Mouse (Mus musculus): Measurements from ENCODE around the gene Lgals2. TPM values are rescaled to one million over a fixed set of nuclear protein-coding genes. Genes with fewer than 3 reads are reported as not detected.
"Not testable (repeated sequence)": the region's sequence is repeated elsewhere in the genome, so short reads cannot be mapped to it uniquely, and the experiment has no call there.

Gene Lgals2
- total and polyA plus RNA-seq, 3 experiments: 0.52 to 1.8 (median 0.74) TPM

DNA sequence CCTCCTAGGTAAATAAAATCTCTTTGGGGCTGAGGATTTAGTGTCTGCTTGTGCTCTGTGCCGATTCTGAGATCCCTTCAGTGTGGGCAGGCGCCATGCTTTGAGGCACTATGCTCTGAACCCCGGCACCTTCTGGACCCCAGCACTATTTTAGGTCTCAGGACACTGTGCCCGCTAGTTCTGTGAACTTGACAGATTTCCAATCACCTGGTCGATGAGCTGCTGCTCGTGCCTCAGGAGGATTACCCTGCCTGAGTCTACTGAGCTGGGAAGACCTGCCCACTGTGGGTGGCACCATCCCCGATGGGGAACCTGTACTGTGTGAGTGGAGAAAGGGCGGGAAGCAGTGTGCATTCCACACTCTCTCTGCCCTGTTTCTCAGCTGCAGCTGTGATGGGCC, 19.7 kb upstream of the Lgals2 start:
- DNase-seq: no peak

DNA sequence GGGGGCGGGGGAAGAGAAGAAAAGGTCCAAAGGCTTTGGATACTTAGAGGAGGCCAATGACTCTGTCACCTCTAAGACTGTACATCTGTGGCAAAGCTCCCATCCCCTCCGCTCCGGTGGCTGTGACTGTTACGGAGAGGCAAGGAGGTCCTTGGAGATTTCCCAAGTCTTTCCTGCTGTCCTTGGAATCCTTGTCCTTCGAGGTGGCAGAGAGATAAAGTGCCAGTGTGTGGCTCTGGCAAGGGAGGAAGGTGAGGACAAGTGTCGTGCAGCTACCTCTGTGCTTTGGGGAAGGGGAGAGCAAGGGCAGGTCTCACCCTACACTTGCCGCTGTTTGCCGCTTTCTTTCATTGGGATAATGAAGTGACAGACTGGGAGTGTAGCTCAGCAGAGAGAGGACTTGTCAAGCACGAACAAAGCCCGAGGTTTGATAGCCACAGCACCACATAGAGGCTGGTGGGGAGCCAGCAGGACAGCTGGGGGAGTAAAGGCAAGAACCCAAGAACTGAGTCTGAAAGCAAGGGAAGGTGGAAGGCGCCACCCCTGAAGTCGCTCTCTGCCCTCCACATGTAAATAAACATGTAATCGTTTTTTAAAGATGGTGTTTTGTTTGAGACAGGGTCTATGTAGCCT, 18.6 kb upstream of the Lgals2 start:
- no peak for DNase-seq

GRCm38 (mm10) chr15:78872021-78872608, 16.8 kb upstream of the Lgals2 start:
- no peak for DNase-seq

GRCm38 (mm10) chr15:78869775-78870174, 14.4 kb upstream of the Lgals2 start:
- DNase-seq: no peak

GRCm38 (mm10) chr15:78868826-78869233, 13.5 kb upstream of the Lgals2 start:
- DNase-seq: no peak

- DNase-seq: no peak
Observed at GRCm38 (mm10) chr15:78868398-78868797, 13.1 kb upstream of the Lgals2 start.

GRCm38 (mm10) chr15:78863852-78864253, 8.5 kb upstream of the Lgals2 start:
- no peak for DNase-seq

DNA sequence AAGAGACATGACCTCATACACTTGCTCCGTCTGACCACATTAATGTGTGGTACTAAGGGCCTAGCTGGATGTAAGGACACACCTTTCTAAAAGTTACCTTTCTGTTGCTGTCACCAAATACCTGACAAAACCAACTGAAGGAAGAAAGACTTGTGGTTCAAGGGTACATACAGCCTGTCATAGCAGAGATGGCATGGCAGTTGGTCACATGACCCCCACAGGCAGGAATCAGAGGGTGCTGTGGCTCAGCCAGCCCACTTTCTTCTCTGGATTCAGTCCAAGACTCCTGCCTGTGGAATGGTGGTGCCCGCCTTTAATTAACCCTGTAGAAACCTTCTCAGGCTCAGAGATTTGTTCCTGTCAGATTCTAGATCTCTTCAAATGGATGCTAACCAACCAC, 7.8 kb upstream of the Lgals2 start:
- DNase-seq: no peak

DNA sequence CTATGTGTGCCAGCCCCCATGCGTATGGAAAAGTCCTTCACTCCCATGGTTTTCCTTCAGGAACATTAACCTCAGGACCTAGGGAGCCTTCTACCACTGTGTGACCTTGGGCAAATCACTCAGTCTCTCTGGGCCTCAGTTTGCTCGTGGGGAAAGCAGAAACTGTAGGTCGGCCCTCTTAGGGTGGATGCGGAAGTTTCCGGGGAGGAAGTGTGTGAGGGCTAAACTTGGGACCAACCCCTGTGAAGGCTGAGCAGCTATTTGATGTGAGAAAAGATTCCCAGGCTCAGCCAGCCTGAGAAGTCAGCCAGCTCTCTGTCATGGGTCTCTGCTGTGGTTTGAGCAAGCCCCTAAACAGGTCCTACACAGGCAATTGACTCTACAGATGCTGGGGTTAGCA, 7.0 kb upstream of the Lgals2 start:
- no peak for DNase-seq

DNA sequence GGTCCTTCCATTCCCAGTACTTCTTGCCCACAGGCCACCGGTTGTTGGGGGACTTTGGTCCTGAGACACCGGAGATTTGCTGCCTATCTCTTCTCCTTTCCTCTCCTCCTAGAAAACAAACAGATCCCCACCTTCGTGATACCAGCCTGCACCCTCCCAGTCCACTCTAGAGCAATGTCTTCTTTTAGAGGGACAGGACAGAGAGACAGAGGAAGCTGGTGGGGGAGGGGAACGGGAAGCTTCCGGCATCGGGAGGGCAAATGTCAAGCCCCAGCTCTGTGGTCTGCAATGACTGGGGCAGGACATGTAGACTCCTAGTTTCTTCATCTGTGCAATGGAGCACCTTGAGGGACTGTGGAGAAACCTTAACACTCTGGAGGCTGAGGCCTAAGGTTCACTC, 4.4 kb upstream of the Lgals2 start:
- DNase-seq: no peak

DNA sequence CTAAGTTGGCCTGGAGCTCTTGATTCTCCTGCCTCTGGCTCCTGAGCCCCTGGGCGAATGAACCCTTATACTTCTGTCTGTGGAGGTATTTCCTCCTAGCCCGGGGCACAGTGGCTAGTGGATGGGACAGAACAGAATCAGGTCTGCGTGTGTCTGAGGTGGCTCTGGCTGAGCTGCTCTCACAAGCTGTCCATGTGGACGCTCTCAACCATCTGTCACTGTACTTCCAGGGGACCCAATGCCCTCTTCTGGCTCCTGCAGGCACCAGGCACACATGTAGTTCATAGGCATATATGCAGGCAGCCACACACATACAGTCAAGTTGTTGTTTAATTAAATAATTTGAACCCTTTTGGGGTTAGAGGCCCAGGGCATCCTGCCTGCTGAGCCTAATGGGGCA, 4.0 kb upstream of the Lgals2 start:
- DNase-seq: no peak

DNA sequence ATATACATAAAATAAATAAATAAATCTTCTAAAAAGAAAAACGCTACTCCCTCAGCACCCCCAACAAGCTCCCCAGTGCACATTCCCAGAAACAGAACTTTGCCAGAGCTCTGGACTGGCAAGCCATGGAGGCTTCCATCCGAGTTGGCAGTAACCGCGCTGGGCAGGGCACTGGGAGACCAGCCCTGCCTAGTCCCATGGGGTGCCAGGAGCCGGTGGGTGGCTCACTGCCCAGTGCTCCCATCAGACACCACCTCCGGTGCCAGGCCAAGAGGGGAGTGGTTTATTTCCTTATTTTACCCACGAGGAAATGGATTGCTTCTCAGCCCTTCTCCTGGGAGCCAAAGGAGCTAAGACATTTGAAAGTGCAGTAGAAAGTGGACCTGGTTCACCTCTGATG, 1.7 kb upstream of the Lgals2 start:
- peak; percentile 51 for DNase-seq

GRCm38 (mm10) chr15:78851505-78852153, 3.7 kb downstream of the Lgals2 start:
- DNase-seq: peak; percentile 91

DNA sequence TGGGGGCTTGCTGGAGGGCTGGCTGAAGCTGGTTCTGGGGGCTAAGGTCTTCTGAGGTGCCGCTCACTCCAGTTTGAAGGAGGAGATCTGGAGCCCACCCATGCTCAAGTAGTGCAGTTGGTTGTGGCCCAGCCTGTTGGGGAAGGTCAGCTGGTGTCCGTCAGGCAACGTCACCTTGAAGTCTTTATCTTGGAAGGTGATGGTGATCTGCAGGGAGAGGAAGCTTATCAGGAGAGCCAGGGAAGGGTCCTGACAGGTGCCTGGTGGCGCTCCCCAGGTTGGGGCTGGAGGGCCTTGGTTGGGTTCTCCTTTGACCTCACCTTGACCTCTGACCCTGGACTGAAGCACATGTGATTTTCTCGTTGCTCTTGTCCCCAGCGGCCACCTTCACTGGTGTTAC, 4.4 kb downstream of the Lgals2 start:
- DNase-seq: no peak

DNA sequence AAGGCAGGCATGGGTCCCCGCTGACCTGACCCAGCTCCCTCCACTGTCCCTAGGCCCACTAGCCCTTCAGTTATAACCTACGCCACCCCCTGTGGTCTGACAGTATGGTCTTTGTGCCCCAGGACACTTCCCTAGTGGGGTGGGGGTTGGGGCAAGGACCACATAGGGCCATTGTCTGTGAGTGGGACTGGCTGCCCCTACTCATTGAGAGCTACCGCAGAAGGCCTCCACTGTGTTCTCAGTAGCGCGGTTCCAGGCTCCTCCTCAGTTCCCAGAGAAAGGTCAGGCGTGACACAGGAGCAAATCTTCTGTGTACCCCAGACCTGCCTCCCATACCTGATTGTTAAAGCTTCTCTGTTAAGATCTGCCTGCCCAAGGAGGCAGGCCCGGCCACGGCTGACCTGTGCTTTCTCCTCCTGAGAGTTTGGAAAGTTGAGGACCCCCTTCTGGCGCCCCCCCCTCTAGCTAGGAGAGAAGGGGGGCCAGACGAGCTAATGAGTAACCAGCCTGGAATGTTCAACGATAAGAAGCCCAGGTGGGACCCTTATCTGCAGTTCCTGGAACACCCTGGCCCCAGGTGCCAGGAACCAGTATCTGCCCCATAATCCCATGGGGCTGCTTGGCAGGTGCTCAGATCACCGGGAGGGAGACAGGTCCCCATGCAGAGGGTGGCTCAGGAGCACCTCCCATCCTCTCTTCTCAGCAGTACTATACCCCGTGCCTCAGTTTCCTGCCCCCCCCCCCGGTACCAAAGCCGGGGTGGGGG, 5.1 kb downstream of the Lgals2 start:
- no peak for DNase-seq

DNA sequence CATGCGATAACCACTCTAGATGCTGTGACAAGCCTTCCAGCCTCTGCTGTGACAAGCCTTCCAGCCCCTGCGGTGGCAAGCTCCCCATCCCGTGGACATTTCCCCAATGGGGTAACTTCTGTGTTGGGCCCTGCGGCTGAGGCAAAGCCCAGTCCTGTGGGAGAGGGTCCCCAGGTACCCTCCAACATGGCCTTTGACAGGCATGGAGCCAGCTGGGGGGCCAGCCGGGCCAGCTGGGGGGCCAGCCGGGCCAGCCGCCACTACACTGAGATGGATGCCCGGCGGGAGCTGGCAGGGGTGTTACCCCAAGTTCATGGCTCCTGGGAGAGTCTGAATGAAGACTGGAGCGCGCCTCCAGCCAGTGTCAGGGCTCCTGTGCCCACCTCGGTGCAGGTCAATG, 5.8 kb downstream of the Lgals2 start:
- DNase-seq: no peak

- peak; percentile 82 for DNase-seq
Observed at GRCm38 (mm10) chr15:78848467-78848866, 6.9 kb downstream of the Lgals2 start.

- not testable (repeated sequence) for DNase-seq
Observed at GRCm38 (mm10) chr15:78846805-78847204, 8.5 kb downstream of the Lgals2 start.

DNA sequence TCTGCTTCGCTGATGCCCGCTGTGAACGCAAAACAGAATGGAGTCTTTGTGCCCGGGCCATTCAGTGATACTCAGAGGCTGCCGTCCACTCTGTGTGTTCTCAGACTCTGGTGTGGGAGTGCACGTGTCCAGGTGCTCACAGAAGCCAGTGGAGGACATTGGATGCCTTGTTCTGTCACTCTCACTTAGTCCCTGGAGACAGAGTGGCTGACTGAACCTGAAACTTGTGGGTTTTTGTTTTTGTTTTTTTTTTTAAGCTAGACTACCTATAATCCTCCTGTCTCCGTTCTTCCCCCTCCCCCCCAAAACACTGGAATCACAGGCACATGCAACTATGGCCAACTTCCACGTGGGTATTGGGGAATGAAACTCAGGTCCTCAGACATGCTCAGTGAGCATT, 9.0 kb downstream of the Lgals2 start:
- DNase-seq: no peak

DNA sequence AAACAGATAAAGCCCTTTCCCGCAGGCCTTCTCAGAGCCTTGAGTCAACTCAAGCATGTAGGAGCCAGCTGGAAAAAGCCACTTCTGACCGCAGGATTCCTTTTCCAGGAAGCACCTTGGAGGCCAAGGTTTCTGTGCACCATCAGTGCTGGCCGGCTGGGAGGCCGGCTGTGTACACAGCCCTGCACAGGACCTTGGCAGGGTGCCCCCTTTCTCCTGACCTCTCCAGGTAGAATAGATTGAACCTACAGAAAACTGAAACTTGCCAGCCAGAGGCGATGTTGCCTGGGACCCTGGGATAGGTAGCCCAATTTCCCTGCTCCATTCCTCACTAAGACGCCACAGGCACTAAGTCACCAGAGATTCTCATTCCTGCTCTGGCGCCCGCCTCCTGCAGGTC, 9.5 kb downstream of the Lgals2 start:
- peak; percentile 63 for DNase-seq

- peak; percentile 67 for DNase-seq
Observed at GRCm38 (mm10) chr15:78845321-78845720, 10.0 kb downstream of the Lgals2 start.

DNA sequence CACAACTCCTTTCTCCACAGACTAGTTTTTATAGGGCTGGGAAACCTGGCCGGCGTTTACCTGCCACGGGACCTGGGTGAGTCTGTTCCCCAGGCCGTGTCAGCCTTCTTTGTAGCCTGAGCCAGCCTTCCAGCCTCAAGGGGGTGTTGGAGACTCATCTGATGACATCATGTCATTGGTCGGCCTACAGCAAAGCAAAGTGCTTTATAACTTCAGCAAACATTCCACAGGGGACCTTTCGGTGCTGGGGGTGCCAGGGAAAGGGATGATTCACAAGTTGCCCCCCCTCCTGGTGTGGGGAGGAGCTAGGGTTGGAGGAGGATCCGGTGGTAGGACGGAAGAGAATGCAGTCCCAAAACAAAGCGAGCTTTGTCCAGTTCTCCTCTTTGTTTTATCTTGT, 10.5 kb downstream of the Lgals2 start:
- DNase-seq: peak; percentile 93

Data from adrenal gland, adult 2 months (tissue).